ENCODE assay signal across 19 mouse cellular contexts in the genomic region with DNA sequence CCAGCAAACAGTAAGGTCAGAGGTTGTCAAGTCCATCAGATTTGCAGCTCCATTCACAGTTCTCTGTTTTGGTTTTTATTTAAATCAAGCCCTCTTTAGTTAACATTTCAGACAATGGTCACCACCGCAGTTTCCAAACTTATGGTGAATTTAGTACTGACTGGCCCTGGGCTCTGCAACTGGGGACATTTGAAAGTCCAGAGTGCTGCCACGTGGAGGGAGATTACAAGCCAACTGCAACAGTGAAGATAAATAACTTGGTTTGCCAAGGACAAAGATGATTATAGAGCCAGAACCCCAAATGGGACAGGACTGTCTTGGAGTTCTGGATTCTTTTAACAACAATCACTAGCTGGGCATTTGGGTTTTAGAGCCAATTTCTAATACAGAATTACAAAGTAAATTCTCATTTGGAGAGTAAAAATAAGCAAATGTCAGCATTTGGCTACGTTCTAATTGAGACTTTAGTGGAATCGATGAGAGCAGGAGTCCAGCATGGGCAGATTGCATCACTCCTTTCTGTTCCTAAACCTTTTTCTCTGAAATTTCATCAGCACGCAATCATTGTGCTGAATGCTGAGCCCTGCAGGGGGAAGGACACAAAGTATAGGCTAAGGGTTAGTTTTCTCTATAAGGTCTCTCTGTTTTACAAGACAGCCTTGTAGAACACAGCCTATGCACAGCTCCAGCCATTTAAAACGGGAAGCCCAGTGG.
DNase-seq lines count a peak whose midpoint lies in the region; ATAC-seq lines count a peak whose summit lies in the region.
"Had no signal": no experiment of that assay in that cellular context is flagged by ENCODE, and none has a peak within 500 bp of the region (broad histone marks: within the 10 kb centered on the region; RNA-seq: fewer than 3 reads in every experiment).

No protein-coding gene starts in this region.

- no peaks in the 10 kb centered on the region for H3K27me3 ChIP-seq in heart, embryonic 11.5 days (ENCODE audit: control insufficient read depth, insufficient read depth, low read length)
- H3K27me3 ChIP-seq: CH12.LX; limb, embryonic 15.5 days; midbrain, embryonic 15.5 days; stomach, embryonic 15.5 days had no signal

- no peak overlapping the region for H3K4me2 ChIP-seq in heart, embryonic 11.5 days
- H3K4me2 ChIP-seq: hindbrain, embryonic 14.5 days; limb, embryonic 15.5 days; midbrain, embryonic 15.5 days; stomach, embryonic 15.5 days had no signal

- H3K9me3 ChIP-seq in heart, embryonic 11.5 days (replicated peaks; ENCODE audit: control insufficient read depth, low read length), result no peaks in the 10 kb centered on the region
- H3K9me3 ChIP-seq: limb, embryonic 15.5 days; midbrain, embryonic 15.5 days; stomach, embryonic 15.5 days had no signal

- no peak for ATAC-seq in heart, embryonic 11.5 days (replicated peaks; ENCODE audit: insufficient number of reproducible peaks, low FRiP score, low TSS enrichment)
- ATAC-seq: midbrain, embryonic 15.5 days had no signal

- H3K27ac ChIP-seq in heart, embryonic 11.5 days (ENCODE audit: low read depth, low read length), result no peak overlapping the region
- H3K27ac ChIP-seq: hindbrain, embryonic 14.5 days; limb, embryonic 15.5 days; midbrain, embryonic 15.5 days; stomach, embryonic 15.5 days had no signal

- DNase-seq in gastrocnemius, adult 18-20 months (ENCODE audit: low spot score), result peak; percentile 9
- no peak for DNase-seq in gastrocnemius, postnatal 14 days
- DNase-seq in heart, postnatal 25 days (ENCODE audit: low spot score), result peak; percentile 5
- DNase-seq in adipocyte (ENCODE audit: low spot score), result peak; percentile 65
- DNase-seq in heart, postnatal 36 days, result peak; percentile 14 to 23
- no peak for DNase-seq in natural killer cell, adult 2 months (ENCODE audit: low spot score in 2 of 2)
- DNase-seq: cerebellum, adult 18-20 months; cerebellum, postnatal 36 days; kidney, adult 8-10 months; kidney, postnatal 14 days; lung, postnatal 14 days; right cerebral cortex, postnatal 14 days; thymus, adult 18-20 months had no signal

- intact Hi-C loops in gastrocnemius, postnatal 14 days (cut with DNase I; ENCODE audit: low total_unique reads), result no loop called here
- intact Hi-C loops in heart, postnatal 25 days (cut with DNase I), result no loop called here
- intact Hi-C loops in heart, postnatal 36 days (cut with DNase I), result no loop called here

- no peak overlapping the region for H3K9ac ChIP-seq in heart, embryonic 11.5 days (ENCODE audit: low read depth, low read length)
- H3K9ac ChIP-seq: hindbrain, embryonic 14.5 days; limb, embryonic 15.5 days; midbrain, embryonic 15.5 days; stomach, embryonic 15.5 days had no signal

- no peaks in the 10 kb centered on the region for H3K36me3 ChIP-seq in heart, embryonic 11.5 days (ENCODE audit: control insufficient read depth, insufficient read depth, low read length)
- H3K36me3 ChIP-seq: limb, embryonic 15.5 days; midbrain, embryonic 15.5 days; stomach, embryonic 15.5 days had no signal

- H3K4me3 ChIP-seq in heart, embryonic 11.5 days (ENCODE audit: low read depth, low read length), result no peak overlapping the region
- H3K4me3 ChIP-seq: limb, embryonic 15.5 days; midbrain, embryonic 15.5 days; stomach, embryonic 15.5 days had no signal

- WGBS in heart, embryonic 11.5 days (ENCODE audit: insufficient replicate concordance), result 70% methylated on average over 6 of the region's 6 CpGs

- no peaks in the 10 kb centered on the region for H3K4me1 ChIP-seq in heart, embryonic 11.5 days (ENCODE audit: control insufficient read depth, insufficient read depth, low read length)
- H3K4me1 ChIP-seq: limb, embryonic 15.5 days; midbrain, embryonic 15.5 days; stomach, embryonic 15.5 days had no signal

Comparison
In these comparisons a context has a peak if more than half of its experiments do, and no peak if none do; other contexts are left out.
1. DNase-seq: peak in gastrocnemius, adult 18-20 months (single experiment), heart, postnatal 25 days (single experiment), adipocyte (single experiment) and heart, postnatal 36 days (2 of 2); none in gastrocnemius, postnatal 14 days (single experiment) and natural killer cell, adult 2 months (0 of 2).